Mouse (Mus musculus) limb, embryonic 12.5 days (tissue): ENCODE results near the gene Otop3. TPM values are rescaled to one million over a fixed set of nuclear protein-coding genes. Genes with fewer than 3 reads are reported as not detected.

Experiments used
- ATAC-seq: fragments of 200-750 bp; cut with Nextera tagmentation; 2 replicates; pipeline ENCODE4 v1.8.0; 2017; ENCODE audit warnings: low read depth, moderate TSS enrichment; ENCODE audit not compliant: insufficient number of reproducible peaks, insufficient read depth, low FRiP score, low TSS enrichment
- H3K27ac ChIP-seq: fragments of 300-500 bp; sonication (generic); 2 replicates; pipeline ENCODE4 v1.5.1; 2016; ENCODE audit warnings: mild to moderate bottlenecking, moderate library complexity
- H3K27me3 ChIP-seq: fragments of 300-500 bp; sonication (generic); 2 replicates; pipeline ENCODE4 v1.6.1; 2016; ENCODE audit warnings: mild to moderate bottlenecking, moderate library complexity
- H3K36me3 ChIP-seq: fragments of 300-500 bp; sonication (generic); 2 replicates; pipeline ENCODE4 v1.6.1; 2016; ENCODE audit warnings: mild to moderate bottlenecking, moderate library complexity
- H3K4me1 ChIP-seq: fragments of 300-500 bp; sonication (generic); replicated peaks from 2 replicates; pipeline ENCODE4 v1.6.1; 2016
- H3K4me2 ChIP-seq: fragments of 300-500 bp; sonication (generic); 2 replicates; pipeline ENCODE4 v1.6.1; 2016; ENCODE audit warnings: mild to moderate bottlenecking, moderate library complexity
- H3K4me3 ChIP-seq: fragments of 300-500 bp; sonication (generic); replicated peaks from 2 replicates; pipeline ENCODE4 v1.5.1; 2016; ENCODE audit warnings: mild to moderate bottlenecking
- H3K9ac ChIP-seq: fragments of 300-500 bp; sonication (generic); replicated peaks from 2 replicates; pipeline ENCODE4 v1.6.1; 2016; ENCODE audit warnings: mild to moderate bottlenecking, moderate library complexity
- H3K9me3 ChIP-seq: fragments of 300-500 bp; sonication (generic); 2 replicates; pipeline ENCODE4 v1.6.1; 2016; ENCODE audit warnings: mild to moderate bottlenecking, moderate library complexity
- WGBS: fragments of 180-500 bp; shearing (Covaris S2); methylation state at CpG from one replicate; pipeline ENCODE4 v1.1.7; 2016; 5-methylcytosine and 5-hydroxymethylcytosine counted together
- polyA plus RNA-seq: library from polyadenylated mRNA; unstranded; fragments of >200 nt; fragmentation: Nextera tagmentation; extraction: Ambion mirVana; gene quantifications from 2 replicates; pipeline ENCODE4 v1.2.1, GENCODE M21; 2016

Gene Otop3
- polyA plus RNA-seq, 1 experiment from 2014 or later: not detected

DNA sequence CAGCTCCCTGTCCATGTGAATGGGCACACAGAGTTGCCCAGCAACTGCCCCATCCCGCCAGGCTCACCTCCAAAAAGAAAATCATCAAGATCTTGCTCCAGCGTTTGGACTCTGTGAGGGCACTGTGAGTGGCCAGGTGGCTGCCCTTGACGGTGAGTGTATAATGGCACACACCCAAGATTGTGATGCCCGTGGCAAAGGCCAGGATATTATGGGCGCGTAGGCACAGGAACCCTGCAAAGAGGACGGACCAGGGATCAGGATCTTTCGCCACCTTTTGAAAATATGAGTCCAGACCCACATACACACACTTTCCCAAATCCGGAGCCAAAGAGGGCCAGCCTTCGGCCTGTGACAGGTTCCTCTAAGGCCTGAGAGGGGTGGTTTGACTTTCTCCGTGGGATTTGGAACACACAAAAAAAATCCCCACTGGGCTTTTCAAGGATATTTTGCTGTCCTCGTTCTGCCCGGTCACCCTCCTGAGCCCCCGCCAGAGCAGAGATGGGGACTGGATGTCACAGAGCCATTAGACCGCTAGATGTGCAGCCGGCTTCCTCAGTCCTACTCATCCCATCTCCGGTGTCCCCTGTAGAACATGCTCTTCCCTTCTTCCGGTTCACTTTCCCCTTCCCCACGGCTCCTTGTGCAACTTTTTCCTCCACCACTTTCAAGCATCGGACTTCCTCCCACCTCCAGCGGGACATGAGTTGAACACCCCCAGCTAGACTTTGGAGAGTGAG lies 37.9 kb upstream of the Otop3 start:
- peak overlapping the region; percentile 48 for H3K4me3 ChIP-seq
- peak overlapping the region; percentile 45; the same call in 1 of the 2 replicates for H3K9ac ChIP-seq
- H3K36me3 ChIP-seq: no peaks in the 10 kb centered on the region
- no peak overlapping the region for H3K27ac ChIP-seq
- H3K4me2 ChIP-seq: peak overlapping the region; percentile 82
- 60% methylated on average over 21 of the region's 21 CpGs for WGBS
- ATAC-seq: no peak
- H3K9me3 ChIP-seq: 0 out of 2 replicates have a peak, but pooled peaks cover 6% of the 10 kb centered on the region
- H3K4me1 ChIP-seq: peaks cover 11% of the 10 kb centered on the region
- H3K27me3 ChIP-seq: peaks cover 51% of the 10 kb centered on the region

DNA sequence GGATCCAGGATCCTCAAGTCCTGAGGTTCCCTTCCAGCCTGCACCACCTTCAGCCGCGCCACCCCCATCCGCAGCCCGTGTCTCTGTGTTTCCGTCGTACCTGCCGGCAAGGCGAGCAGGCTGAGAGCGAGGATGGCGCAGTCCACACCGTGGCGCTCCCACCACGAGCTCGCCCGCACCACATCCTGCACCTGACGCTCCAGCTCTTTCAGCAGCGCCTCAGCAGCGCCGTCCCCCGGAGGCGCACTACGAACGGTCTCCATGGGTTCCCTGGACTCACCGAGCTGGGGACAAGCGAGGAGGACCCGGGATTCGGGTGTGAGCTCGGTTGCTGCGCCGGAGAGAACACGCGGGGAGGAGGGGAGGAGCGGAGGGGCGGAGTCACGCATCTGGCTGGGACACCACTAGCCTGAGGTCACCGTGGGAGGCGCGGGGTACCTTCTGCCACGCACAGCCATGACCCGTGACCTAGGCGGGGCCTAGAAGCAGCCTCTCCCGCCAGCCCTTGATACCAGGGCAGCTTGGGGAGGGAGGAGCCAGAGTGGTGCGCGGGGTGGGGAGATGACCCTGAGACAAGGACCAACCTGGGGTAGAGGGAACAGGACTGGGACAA lies 37.2 kb upstream of the Otop3 start, which contains the start of gene Fads6:
Gene Fads6, minus strand, starts transcription at position 450 of the 613 bp plus-strand sequence.
- WGBS: under 1% methylated on average over 44 of the region's 44 CpGs
- peak; percentile 56; the same call in 1 of the 2 replicates for ATAC-seq

DNA sequence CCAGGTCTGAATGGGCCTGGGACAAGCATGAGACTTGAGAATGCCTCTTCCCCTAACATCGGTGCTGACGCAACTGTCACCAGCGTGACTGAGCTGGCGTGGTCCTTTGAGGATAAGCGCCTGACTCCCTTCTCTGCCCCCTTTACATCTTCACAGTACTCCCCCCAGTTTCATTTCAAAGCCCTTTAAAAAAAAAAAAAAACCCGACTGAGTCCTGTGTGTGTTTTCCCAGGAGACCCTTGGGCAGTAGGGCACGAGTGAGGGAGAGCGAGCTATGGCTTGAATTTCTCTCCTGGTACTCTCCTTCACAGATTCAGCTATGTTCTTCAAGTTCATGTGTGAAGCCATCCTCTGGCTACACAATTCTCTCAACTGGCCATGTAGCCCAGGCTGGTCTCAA lies 36.4 kb upstream of the Otop3 start:
- ATAC-seq: no peak
- H3K4me3 ChIP-seq: no peak overlapping the region
- 0 out of 2 replicates have a peak, but pooled peaks cover 6% of the 10 kb centered on the region for H3K9me3 ChIP-seq
- no peaks in the 10 kb centered on the region for H3K36me3 ChIP-seq
- H3K27me3 ChIP-seq: peaks cover 50% of the 10 kb centered on the region
- peaks cover 11% of the 10 kb centered on the region for H3K4me1 ChIP-seq
- H3K27ac ChIP-seq: no peak overlapping the region
- 53% methylated on average over 8 of the region's 8 CpGs for WGBS
- H3K9ac ChIP-seq: no peak overlapping the region
- no peak overlapping the region for H3K4me2 ChIP-seq

More for the DNA sequence above, 37.2 kb upstream of the Otop3 start, which contains the start of gene Fads6:
- Histone ChIP-seq H3K27me3 (peaks cover 51% of the 10 kb centered on the region), H3K9me3 (0 out of 2 replicates have a peak, but pooled peaks cover 6% of the 10 kb centered on the region), H3K4me2 (peak within 1 kb of the TSS; percentile 82), H3K27ac (no peak within 1 kb of the TSS), H3K4me1 (peaks cover 11% of the 10 kb centered on the region), H3K4me3 (peak within 1 kb of the TSS; percentile 48), H3K36me3 (no peaks in the 10 kb centered on the region), H3K9ac (peak within 1 kb of the TSS; percentile 45)

DNA sequence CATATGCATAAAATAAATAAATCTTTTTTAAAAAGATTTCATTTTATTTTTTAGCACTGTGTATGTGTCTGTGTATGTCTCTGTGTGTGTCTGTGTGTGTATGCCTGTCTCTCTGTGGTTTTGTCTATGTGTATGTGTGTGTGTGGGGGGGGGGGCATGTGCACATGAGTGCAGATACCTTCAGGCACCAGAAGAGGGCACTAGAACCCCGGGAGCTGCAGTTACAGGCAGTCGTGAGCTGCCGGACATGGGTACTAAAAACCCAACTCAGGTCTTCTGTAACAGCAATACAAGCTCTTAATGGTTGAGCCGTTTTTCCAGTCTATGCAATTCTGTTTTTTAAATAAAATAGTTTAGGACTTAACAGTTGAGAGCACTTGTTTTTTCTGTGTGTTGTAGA lies 33.8 kb upstream of the Otop3 start:
- 80% methylated on average over 4 of the region's 4 CpGs for WGBS
- Histone ChIP-seq H3K36me3 (no peaks in the 10 kb centered on the region), H3K27me3 (peaks cover 61% of the 10 kb centered on the region)

DNA sequence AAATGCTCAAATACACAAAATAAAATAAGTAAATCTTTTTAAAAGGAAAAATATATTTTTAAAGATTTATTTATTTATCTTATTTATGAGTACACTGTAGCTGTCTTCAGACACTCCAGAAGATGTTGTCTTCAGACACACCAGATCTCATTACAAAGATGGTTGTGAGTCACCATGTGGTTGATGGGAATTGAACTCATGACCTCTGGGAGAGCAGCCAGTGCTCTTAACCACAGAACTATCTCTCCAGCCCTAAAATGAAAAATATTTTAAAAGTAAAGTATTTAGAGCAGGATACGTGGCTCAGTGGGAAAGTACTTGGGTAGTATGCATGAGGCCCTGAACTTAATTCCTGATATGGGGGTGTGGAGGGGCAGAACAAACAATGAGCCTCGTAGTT lies 33.2 kb upstream of the Otop3 start:
- H3K27me3 ChIP-seq: peaks cover 60% of the 10 kb centered on the region
- H3K36me3 ChIP-seq: no peaks in the 10 kb centered on the region
- H3K4me1 ChIP-seq: peaks cover 11% of the 10 kb centered on the region
- H3K9ac ChIP-seq: no peak overlapping the region
- H3K27ac ChIP-seq: no peak overlapping the region
- 88% methylated on average over 2 of the region's 2 CpGs for WGBS
- H3K9me3 ChIP-seq: 0 out of 2 replicates have a peak, but pooled peaks cover 6% of the 10 kb centered on the region
- no peak for ATAC-seq
- H3K4me3 ChIP-seq: no peak overlapping the region
- no peak overlapping the region for H3K4me2 ChIP-seq

More for the DNA sequence above, 33.8 kb upstream of the Otop3 start:
- H3K9ac ChIP-seq: no peak overlapping the region
- 0 out of 2 replicates have a peak, but pooled peaks cover 6% of the 10 kb centered on the region for H3K9me3 ChIP-seq
- no peak overlapping the region for H3K4me2 ChIP-seq
- no peak for ATAC-seq
- no peak overlapping the region for H3K27ac ChIP-seq
- peaks cover 11% of the 10 kb centered on the region for H3K4me1 ChIP-seq
- no peak overlapping the region for H3K4me3 ChIP-seq

DNA sequence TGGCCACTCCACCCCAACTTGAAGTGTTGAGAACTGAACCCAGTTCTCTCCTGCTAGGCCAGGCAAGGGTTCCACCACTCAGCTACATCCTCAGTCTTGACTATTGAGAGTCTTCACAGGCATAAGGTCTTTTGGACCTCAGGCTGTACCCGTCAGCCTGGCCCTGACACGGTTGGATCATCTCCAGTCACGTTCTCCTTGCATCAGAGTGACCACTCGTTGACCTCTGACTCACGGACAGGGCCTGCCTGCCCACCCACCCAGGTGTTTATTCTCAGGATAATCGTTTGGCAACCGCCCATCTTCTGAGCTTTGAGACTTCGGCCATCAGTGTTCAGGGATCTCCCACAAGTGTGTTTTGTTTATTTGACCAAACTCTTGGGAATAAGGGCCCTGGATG lies 31.4 kb upstream of the Otop3 start:
- Histone ChIP-seq H3K36me3 (no peaks in the 10 kb centered on the region), H3K9ac (no peak overlapping the region), H3K4me1 (no peaks in the 10 kb centered on the region; the same call in 1 of the 2 replicates), H3K4me2 (no peak overlapping the region), H3K27me3 (peaks cover 56% of the 10 kb centered on the region), H3K9me3 (0 out of 2 replicates have a peak, but pooled peaks cover 6% of the 10 kb centered on the region), H3K4me3 (no peak overlapping the region), H3K27ac (no peak overlapping the region)
- 67% methylated on average over 8 of the region's 8 CpGs for WGBS
- ATAC-seq: no peak

DNA sequence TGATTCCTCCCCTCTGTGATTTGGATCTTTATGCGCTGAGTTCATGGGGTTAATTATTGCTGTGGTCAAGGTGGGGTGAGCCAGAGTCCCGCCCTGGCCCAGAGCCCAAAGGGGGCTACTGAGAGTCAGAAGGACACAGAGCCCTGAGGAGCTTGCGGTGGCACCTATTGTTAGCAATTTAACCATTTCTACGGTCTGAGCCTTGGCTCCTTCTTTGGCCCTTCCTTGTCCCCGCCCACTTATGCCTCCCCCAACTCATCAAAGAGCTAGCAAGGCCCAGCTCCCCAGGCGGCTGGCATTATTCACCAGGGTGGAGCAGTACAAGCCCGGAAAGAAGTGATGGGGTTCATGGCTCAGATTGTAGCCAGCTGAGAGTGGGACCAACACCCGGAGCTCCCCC lies 27.7 kb upstream of the Otop3 start, which contains the start of gene Otop2:
Gene Otop2, plus strand, starts transcription at position 301 of the 400 bp plus-strand sequence.
- Histone ChIP-seq H3K27ac (no peak within 1 kb of the TSS), H3K36me3 (no peaks in the 10 kb centered on the region), H3K9me3 (no peaks in the 10 kb centered on the region), H3K27me3 (peaks cover 50% of the 10 kb centered on the region), H3K4me3 (no peak within 1 kb of the TSS), H3K4me2 (no peak within 1 kb of the TSS), H3K4me1 (no peaks in the 10 kb centered on the region; the same call in 1 of the 2 replicates), H3K9ac (no peak within 1 kb of the TSS)
- ATAC-seq: no peak
- 14% methylated on average over 8 of the region's 8 CpGs for WGBS

DNA sequence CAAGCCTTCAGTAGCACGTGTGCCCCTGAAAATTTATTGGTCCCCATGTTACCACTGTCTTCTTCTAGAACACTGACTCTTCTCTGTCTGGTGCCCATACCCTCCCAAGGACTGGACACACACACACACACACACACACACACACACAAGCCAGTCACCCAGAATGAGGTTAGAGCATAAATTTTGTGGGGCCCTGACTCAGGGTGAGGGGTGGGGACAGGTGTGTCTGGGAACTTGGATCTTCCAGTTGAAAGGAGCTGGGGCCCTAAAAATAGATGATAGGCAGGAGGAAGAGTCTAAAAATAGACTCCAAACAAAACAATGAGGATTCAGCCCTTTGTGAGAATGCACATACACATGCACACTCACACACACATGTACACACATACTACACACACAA lies 25.8 kb upstream of the Otop3 start:
- H3K27ac ChIP-seq: no peak overlapping the region
- no peak overlapping the region for H3K9ac ChIP-seq
- no peaks in the 10 kb centered on the region for H3K36me3 ChIP-seq
- no peak overlapping the region for H3K4me3 ChIP-seq
- H3K9me3 ChIP-seq: no peaks in the 10 kb centered on the region
- 65% methylated on average over 1 of the region's 1 CpGs for WGBS
- no peak overlapping the region for H3K4me2 ChIP-seq
- no peak for ATAC-seq
- peaks cover 66% of the 10 kb centered on the region for H3K27me3 ChIP-seq
- H3K4me1 ChIP-seq: no peaks in the 10 kb centered on the region; the same call in 1 of the 2 replicates

DNA sequence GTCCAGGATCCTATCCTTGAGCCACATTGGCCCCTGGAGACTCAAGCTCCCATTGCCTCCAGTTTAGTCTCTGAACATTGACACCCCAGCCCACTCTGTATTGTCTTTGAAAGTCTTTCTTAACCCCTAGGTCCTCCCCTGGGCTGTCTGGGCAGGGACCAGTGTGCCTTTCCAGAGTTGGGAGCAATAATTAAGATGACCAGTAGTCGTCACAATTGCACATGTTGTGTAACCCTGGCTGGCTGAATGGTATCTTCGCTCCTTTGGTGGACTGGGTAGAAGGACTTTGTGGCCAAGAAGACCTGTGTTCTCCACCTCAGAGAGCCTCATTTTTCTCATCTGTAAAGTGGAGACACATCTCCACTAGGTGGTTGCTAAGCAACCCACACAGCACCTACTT lies 20.3 kb upstream of the Otop3 start:
- no peak overlapping the region for H3K4me2 ChIP-seq
- no peak overlapping the region for H3K9ac ChIP-seq
- H3K36me3 ChIP-seq: no peaks in the 10 kb centered on the region
- no peak overlapping the region for H3K27ac ChIP-seq
- ATAC-seq: no peak
- 46% methylated on average over 2 of the region's 2 CpGs for WGBS
- H3K27me3 ChIP-seq: peaks cover 82% of the 10 kb centered on the region
- H3K9me3 ChIP-seq: no peaks in the 10 kb centered on the region
- no peaks in the 10 kb centered on the region for H3K4me1 ChIP-seq
- no peak overlapping the region for H3K4me3 ChIP-seq

DNA sequence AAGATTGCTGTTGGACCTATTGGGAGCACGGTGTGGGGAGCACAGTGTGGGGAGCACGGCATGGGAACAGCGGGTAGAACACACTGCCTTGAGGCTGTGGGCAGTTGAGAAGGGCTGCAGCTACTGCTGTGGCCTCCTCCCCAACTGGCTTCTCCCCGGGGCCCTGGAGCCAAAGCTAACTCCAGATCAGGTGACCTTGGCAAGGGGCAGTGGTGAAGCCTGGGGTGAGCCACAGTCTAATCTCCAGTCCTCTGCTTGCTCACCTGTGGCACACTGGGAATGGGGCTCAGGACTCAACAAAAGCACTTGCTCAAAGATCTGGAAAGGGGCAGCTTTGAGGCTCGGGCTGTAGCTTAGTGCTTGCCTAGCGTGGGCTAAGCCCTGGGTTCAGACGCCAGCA lies 17.3 kb upstream of the Otop3 start:
- peaks cover 100% of the 10 kb centered on the region for H3K27me3 ChIP-seq
- H3K36me3 ChIP-seq: no peaks in the 10 kb centered on the region
- no peak overlapping the region for H3K4me3 ChIP-seq
- H3K9me3 ChIP-seq: no peaks in the 10 kb centered on the region
- no peak overlapping the region for H3K27ac ChIP-seq
- peaks cover 5% of the 10 kb centered on the region; the same call in 1 of the 2 replicates for H3K4me1 ChIP-seq
- H3K4me2 ChIP-seq: no peak overlapping the region
- no peak for ATAC-seq
- H3K9ac ChIP-seq: no peak overlapping the region
- 67% methylated on average over 7 of the region's 7 CpGs for WGBS
